Mouse (Mus musculus) B cell, adult 62 days (primary cell): ENCODE data around the gene Satb1. TPM values are rescaled to one million over a fixed set of nuclear protein-coding genes. Genes with fewer than 3 reads are reported as not detected.

ENCODE experiments used
- total RNA-seq: library from RNA; stranded (reverse); gene quantifications from 4 replicates; pipeline ENCODE4 v1.2.4, GENCODE M21; 2023

The Satb1 gene
- 372 to 463 TPM (median 407 TPM) in 4 replicates for total RNA-seq

GRCm38 (mm10) chr17:51832900-51833577 lies at the start of gene Satb1:
Gene Satb1 (minus strand): TSS chr17:51833290.

